Mouse (Mus musculus) gastrocnemius, postnatal 25 days (tissue): ENCODE results near the gene Apol10a. TPM values are rescaled to one million over a fixed set of nuclear protein-coding genes. Genes with fewer than 3 reads are reported as not detected.
"Not testable (repeated sequence)": the region's sequence is repeated elsewhere in the genome, so short reads cannot be mapped to it uniquely, and the experiment has no call there.

Experiments
- DNase-seq: peaks from one replicate; pipeline ENCODE4 v3.0.0; 2022
- long read RNA-seq, 2 experiments: library from polyadenylated mRNA; stranded (forward); transcript quantifications; one replicate each; pipeline ENCODE4 v2.0.0; 2021
- total RNA-seq, 2 experiments: library from RNA; stranded (reverse); gene quantifications; 1 replicate in 1 of 2; 2 replicates in 1 of 2; pipeline ENCODE4 v1.2.3; 2021

Apol10a gene
- total RNA-seq: not detected
- long read RNA-seq, experiment 1: 0 reads
- long read RNA-seq, experiment 2: 0 reads

- DNase-seq: not testable (repeated sequence)
Observed at GRCm38 (mm10) chr15:77476693-77477092, at the start of gene Apol10a. Apol10a (plus strand) TSS chr15:77477047.

- not testable (repeated sequence) for DNase-seq
Observed at GRCm38 (mm10) chr15:77428690-77429448, 48.0 kb upstream of the Apol10a start.

GRCm38 (mm10) chr15:77444746-77445145 is 32.1 kb upstream of the Apol10a start:
- DNase-seq: not testable (repeated sequence)

GRCm38 (mm10) chr15:77445668-77446067 is 31.2 kb upstream of the Apol10a start:
- not testable (repeated sequence) for DNase-seq

- not testable (repeated sequence) for DNase-seq
Observed at GRCm38 (mm10) chr15:77447392-77447791, 29.5 kb upstream of the Apol10a start, which contains the start of gene Apol7b. Apol7b (minus strand) TSS chr15:77447492.

DNA sequence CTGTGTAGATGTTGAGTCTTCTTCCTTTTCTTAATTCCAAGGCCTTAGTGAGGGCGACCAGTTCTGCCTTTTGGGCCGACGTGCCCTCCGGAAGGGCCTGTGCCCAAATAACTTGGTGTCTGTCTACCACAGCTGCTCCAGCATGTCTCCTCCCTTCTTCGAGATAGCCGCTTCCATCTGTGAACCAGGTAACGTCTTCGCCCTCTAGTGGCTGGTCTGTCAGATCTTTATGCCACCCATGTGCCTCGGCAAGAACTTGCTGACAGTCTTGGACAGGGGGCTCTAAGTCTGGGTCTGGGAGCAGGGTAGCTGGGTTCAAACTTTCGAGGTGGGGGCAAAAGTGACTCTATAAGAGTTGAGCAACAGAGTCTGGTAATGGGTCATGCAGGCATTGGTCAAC is 26.9 kb upstream of the Apol10a start:
- DNase-seq: peak; percentile 7

- DNase-seq: not testable (repeated sequence)
Observed at GRCm38 (mm10) chr15:77474699-77475390, 2.0 kb upstream of the Apol10a start.

DNA sequence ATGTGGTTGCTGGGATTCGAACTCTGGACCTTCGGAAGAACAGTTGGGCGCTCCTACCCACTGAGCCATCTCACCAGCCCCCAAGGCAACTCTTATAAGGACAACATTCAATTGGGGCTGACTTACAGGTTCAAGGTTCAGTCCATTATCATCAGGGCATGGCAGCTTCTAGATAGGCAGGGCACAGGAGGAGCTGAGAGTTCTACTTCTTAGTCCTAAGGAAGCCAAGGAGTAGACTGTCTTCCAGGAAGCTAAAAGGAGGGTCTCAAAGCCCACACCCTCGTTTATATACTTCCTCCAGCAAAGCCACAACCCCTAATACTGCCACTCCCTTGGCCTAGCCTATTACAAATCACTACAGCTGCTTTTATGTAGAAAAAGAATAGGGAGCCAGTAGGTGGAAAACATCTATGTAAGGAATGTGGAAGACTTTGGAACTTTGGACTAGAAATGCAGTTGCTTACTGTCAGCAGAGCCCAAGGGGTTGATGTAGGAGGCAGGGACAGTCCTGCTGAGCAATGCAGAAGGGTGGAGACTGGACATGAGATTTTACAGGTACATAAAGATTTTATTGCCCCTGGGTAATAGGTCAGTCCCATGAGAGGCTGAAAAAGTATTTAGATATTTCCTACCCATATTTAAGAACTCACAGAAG is 5.4 kb downstream of the Apol10a start:
- DNase-seq: no peak

GRCm38 (mm10) chr15:77493181-77493580 is 16.3 kb downstream of the Apol10a start:
- DNase-seq: not testable (repeated sequence)

- not testable (repeated sequence) for DNase-seq
Observed at GRCm38 (mm10) chr15:77494694-77495093, 17.8 kb downstream of the Apol10a start.

GRCm38 (mm10) chr15:77507966-77508365 is 31.1 kb downstream of the Apol10a start, which contains the start of gene Apol11a:
Apol11a (plus strand) TSS chr15:77508271.
- DNase-seq: not testable (repeated sequence)

DNA sequence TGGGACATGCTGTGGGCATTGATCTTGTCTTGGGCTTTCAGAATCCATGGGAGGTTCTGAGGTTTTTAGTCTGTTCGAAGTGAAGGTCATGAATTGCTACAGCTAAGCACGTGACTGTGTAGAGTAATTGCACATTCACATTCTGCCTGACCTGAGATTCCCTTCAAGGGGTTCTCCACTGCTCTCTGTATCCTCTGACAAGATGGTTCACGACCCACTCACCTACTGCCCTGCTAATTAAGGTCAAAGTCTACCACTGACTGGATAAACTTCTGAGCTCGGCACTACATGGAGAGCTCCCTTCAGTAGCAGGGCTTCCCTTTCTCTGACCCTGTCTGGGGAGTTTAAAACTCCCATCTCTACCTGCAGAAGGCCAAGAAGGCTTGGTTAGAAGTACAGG is 43.7 kb downstream of the Apol10a start:
- DNase-seq: not testable (repeated sequence)

DNA sequence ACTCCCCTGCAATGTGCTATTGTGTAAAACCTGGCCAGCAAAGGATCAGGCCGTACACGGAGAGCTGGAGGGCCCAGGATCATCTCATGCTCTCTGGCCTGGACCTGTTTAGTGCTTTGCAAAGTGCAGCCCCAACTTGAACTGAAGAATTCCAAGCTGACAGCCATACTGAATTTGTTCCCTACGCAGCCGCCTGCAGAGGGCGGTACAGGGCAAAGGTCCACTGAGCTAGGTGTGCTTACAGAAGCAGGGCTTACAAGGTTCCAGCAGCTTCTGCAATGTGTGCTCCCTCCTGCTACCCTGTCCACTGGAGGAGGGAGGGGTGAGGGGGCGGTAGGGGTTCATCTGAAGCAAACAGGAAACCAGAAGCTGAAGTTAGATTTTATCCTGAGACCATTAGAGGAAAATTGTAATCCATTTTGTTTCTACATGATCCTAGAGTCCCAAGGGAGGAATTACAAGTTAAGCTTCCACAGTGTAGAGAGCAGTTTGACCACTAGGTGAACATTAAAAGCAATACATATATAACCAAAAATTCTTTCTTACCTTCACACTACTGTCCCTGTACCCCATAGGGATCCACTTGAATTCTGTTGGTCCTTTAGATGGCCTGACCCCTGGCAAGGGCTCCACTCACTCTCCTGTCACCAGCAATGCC is 46.5 kb downstream of the Apol10a start:
- peak; percentile 40 for DNase-seq

GRCm38 (mm10) chr15:77533216-77533615 is 56.4 kb downstream of the Apol10a start, which contains the start of gene Apol7c:
Apol7c (minus strand) TSS chr15:77533316.
- DNase-seq: no peak

GRCm38 (mm10) chr15:77539221-77539620 is 62.4 kb downstream of the Apol10a start:
- not testable (repeated sequence) for DNase-seq

Other genes starting within 250 kb of the Apol10a start
- 10 to 100 TPM; 63.8 to 81.0 TPM for gene Rbfox2, start 170.0 kb upstream of the Apol10a start, total RNA-seq
- gene Apol7a, start 77.9 kb upstream of the Apol10a start, total RNA-seq: under 1 TPM; 0.31 to 0.46 TPM
- not detected for gene Apol9a, start 65.9 kb upstream of the Apol10a start, total RNA-seq
- 1 to 10 TPM; 2.2 to 2.5 TPM for gene Apol7b, start 29.6 kb upstream of the Apol10a start, total RNA-seq
- gene Apol11a, start 31.2 kb downstream of the Apol10a start, total RNA-seq: not detected
- not detected for gene Apol7c, start 56.3 kb downstream of the Apol10a start, total RNA-seq
- gene 1700025B11Rik, start 84.8 kb downstream of the Apol10a start, total RNA-seq: not detected
- gene Apol10b, start 119.1 kb downstream of the Apol10a start, total RNA-seq: under 1 TPM; 0.43 to 0.64 TPM
- gene Gm36245, start 122.2 kb downstream of the Apol10a start, total RNA-seq: not detected
- gene Apol11b, start 166.2 kb downstream of the Apol10a start, total RNA-seq: under 1 TPM in 1 of 2 experiments, not detected in 1; 0.27 TPM
- under 1 TPM; 0.24 to 0.28 TPM for gene Apol7e, start 221.8 kb downstream of the Apol10a start, total RNA-seq